Mouse (Mus musculus) adrenal gland, adult 8-10 months (tissue): ENCODE measurements around the gene Cdkl3. TPM values are rescaled to one million over a fixed set of nuclear protein-coding genes. Genes with fewer than 3 reads are reported as not detected.

Experiments used
- DNase-seq: peaks from one replicate; pipeline ENCODE4 v3.0.0; 2022
- microRNA-seq, 2 experiments: library from miRNA; unstranded; fragments of <30 nt; microRNA quantifications; one replicate each; pipeline ENCODE4 v1.2.0; 2022
- total RNA-seq, 4 experiments: library from RNA; stranded (reverse); gene quantifications; 2 replicates each; pipeline ENCODE4 v1.2.4; 2022

The Cdkl3 gene
- total RNA-seq, 4 experiments from 2014 or later = 3.0 to 5.5 (median 4.2) TPM

DNA sequence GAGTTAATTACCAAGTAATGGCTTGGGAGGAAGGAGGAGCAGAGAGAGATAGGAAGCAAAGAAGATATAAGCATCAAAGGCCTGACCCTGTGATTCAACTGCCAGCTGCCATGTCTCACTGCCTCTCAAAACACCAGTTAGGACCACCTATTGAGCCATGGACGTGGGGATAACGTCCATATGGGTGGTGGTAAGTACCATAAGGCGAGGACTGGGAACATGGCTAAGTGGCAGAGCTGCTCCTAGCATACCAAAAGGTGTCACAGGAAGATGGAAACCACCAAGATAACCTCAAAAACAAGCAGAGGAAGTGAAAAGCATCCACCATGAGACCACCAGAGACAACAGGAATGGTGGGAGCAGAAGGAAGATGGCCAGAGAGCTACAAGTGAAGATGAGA, 123.1 kb downstream of the Cdkl3 start:
- DNase-seq = no peak

DNA sequence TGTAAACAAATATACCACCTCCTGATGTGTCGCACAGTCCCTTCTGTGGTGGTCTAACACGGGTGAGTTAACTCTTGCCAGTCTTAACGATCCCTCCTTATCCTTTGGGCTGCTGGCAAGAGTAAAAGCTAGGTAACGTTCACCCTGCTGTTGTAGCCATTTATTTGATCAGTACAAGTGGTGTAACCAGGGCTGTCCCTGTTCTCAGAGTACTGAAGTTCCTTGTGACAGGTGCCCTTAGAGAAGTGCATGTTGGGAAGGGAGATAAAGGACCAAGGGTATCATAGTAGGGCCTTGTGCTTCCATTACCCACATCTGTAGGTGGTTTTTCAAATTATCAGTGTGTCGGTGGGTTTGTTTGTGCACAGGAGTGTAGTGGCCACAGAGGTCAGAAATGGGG, 123.7 kb downstream of the Cdkl3 start:
- no peak for DNase-seq

DNA sequence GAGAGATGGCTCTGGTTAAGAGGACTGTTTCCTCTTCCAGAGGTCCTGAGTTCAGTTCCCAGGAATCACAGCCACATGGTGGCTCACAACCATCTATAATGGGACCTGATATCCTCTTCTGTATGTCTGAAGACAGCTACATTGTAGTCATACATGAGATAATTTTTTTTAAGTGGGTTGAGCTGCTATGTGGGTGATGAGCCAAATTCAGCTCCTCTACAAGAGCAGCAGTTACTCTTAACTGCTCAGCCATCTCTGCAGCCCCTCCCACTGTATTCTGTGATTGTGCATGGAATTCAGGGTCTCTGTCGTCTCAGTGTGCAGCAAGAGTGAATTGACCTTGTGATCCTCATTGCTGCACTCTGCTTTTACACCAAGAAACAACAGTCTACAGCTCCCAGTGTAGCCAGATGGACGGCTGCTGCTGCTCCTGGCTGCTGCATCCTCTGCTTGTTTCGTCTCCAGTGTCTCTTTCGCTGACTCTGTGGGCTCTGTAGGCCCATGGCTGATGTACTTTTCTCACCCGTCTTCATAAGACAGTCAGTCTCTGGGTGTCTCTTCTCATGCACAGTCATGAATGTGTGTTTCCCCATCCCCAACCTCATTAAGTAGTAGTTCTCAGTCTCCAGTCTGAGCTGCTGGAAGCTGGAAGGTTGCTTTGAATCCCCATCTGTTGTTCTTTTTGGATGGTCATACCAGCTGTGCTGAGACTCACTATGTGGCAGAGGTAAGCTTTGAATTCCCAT, 124.5 kb downstream of the Cdkl3 start:
- no peak for DNase-seq

DNA sequence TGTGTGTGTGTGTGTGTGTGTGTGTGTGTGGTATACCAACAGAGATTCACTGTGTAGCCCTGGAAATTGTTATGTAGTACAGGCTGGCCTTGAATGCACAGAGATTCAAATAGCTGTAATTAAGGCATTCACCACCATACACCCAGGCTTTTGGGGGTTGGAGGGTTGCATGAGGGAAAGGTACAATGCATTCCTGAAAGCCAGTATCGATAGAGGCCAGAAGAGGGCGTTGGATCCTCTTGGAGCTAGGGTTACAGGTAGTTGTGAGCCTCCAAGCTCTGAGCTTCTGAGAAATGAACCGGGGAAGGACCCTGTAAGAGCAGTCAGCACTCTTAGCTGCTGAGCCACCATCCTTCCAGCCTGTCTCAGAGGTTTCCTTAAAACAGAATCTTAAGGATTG, 125.2 kb downstream of the Cdkl3 start:
- DNase-seq = no peak

DNA sequence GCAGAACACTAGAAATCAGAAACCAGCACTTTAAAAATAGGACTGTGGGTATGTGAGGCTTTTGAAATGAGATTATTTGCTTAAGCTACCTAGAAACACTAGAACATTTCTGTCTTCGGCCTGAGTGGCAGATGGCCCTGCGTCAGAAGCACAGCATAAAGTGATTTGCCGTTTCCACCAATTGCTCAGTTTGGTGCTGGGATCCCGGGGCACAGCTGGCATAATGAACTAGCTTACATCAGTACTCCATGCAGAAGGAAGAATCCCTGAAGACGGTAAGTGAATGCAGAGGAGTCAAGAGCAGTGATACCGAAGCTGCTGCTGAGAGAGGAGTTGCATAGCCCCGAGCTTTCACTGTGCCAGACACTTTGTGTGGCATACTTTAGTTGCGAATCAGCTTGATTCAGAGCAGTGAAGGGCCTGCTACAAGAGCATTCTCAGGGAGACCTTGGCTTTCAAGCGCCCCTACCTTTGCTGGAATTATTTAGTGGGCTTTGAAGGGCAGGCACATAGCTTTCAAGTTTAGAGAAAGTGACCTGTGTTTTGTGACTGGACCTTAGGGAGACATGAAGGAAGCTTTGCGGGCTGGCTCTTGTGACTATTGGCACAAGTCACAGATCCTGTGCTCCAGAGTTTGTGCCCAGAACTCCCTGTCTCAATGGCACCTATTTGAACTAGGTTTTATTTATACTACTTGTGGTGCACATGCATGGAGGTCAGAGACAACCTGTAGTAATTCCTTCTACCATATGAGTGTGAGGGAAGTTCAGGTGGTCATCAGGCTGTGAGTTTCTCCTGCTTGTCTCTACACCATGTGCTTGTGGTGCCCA, 125.8 kb downstream of the Cdkl3 start:
- no peak for DNase-seq

DNA sequence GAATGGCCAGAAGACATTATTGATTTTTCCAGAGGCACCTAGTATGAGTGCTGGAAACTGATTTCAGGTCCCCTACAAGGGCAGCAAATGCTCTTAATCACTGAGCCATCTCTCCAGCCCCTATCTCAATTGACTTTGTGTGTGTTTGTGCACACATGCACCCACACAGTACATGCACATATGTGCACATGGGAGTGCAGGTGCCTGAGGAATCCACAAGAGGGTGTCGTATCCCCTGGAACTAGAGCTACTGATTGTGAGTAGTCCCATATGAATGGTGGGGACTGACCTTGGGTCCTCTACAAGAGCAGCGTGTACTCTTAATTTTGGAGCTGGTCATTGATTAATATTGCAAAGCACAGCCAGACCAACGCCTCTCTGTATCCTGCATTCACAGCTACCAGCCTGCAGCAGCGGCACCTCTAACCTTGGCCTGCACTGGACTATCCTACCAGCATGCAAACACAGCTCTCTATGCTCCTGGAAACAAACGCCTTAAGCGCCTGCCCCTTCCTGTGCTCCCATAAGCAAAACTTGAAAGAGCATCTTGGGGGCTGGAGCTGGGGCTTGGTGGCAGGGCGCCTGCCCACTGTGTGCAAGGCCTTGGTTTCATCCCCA, 126.5 kb downstream of the Cdkl3 start:
- no peak for DNase-seq

Small RNAs within 50 kb of the gene (microRNA-seq; reads per million reads assigned to microRNA genes)
- gene Gm24157 (0.18 to 0.34 reads per million in 2 experiments), gene Mir3061 (3.9 to 8.7 reads per million in 2 experiments)

Other genes with a start within 250 kb of the Cdkl3 start
- 10 to 100 TPM; 33.6 to 38.5 (median 37.4) TPM for gene Sec24a, start 240.6 kb upstream of the Cdkl3 start, total RNA-seq
- gene Sar1b, start 240.5 kb upstream of the Cdkl3 start, total RNA-seq = 100 to 1,000 TPM in 2 of 4 experiments, 10 to 100 TPM in 2; 96.3 to 116 (median 101) TPM
- 10 to 100 TPM; 21.1 to 36.2 (median 30.3) TPM for gene Jade2, start 146.6 kb upstream of the Cdkl3 start, total RNA-seq
- 10 to 100 TPM; 16.9 to 25.6 (median 21.3) TPM for gene Cdkn2aipnl, start 36.6 kb upstream of the Cdkl3 start, total RNA-seq
- 100 to 1,000 TPM; 124 to 144 (median 140) TPM for gene Ube2b, start 3.5 kb upstream of the Cdkl3 start, total RNA-seq
- gene Ppp2ca, start 94.5 kb downstream of the Cdkl3 start, total RNA-seq = 10 to 100 TPM; 67.9 to 74.5 (median 69.6) TPM
- not detected for gene Olfr1373, start 141.3 kb downstream of the Cdkl3 start, total RNA-seq
- gene Olfr1371, start 209.8 kb downstream of the Cdkl3 start, total RNA-seq = not detected
- gene Skp1a, start 227.8 kb downstream of the Cdkl3 start, total RNA-seq = 100 to 1,000 TPM; 463 to 561 (median 519) TPM